Mouse (Mus musculus) forebrain, embryonic 12.5 days (tissue): ENCODE data around the gene Rc3h1. TPM values are rescaled to one million over a fixed set of nuclear protein-coding genes. Genes with fewer than 3 reads are reported as not detected.
"Not testable (repeated sequence)": the region's sequence is repeated elsewhere in the genome, so short reads cannot be mapped to it uniquely, and the experiment has no call there.

Experiments used
- ATAC-seq: fragments of 200-750 bp; cut with Nextera tagmentation; 2 replicates; pipeline ENCODE4 v1.8.0; 2017; ENCODE audit warnings: moderate TSS enrichment; ENCODE audit not compliant: low FRiP score
- H3K27ac ChIP-seq: fragments of 300-500 bp; sonication (generic); 2 replicates; pipeline ENCODE4 v1.5.1; 2016; ENCODE audit warnings: mild to moderate bottlenecking
- H3K27me3 ChIP-seq: fragments of 300-500 bp; sonication (generic); 2 replicates; pipeline ENCODE4 v1.6.1; 2016; ENCODE audit warnings: mild to moderate bottlenecking
- H3K36me3 ChIP-seq: fragments of 300-500 bp; sonication (generic); replicated peaks from 2 replicates; pipeline ENCODE4 v1.6.1; 2016; ENCODE audit warnings: mild to moderate bottlenecking
- H3K4me1 ChIP-seq: fragments of 300-500 bp; sonication (generic); 2 replicates; pipeline ENCODE4 v1.6.1; 2016
- H3K4me2 ChIP-seq: fragments of 300-500 bp; sonication (generic); 2 replicates; pipeline ENCODE4 v1.6.1; 2016; ENCODE audit warnings: mild to moderate bottlenecking, moderate library complexity
- H3K4me3 ChIP-seq: fragments of 300-500 bp; sonication (generic); replicated peaks from 2 replicates; pipeline ENCODE4 v1.5.1; 2016; ENCODE audit warnings: mild to moderate bottlenecking
- H3K9ac ChIP-seq: fragments of 300-500 bp; sonication (generic); 2 replicates; pipeline ENCODE4 v1.6.1; 2016; ENCODE audit warnings: mild to moderate bottlenecking
- H3K9me3 ChIP-seq: fragments of 300-500 bp; sonication (generic); 2 replicates; pipeline ENCODE4 v1.6.1; 2016
- WGBS: fragments of 180-500 bp; shearing (Covaris S2); methylation state at CpG from one replicate; pipeline ENCODE4 v1.1.7; 2016; 5-methylcytosine and 5-hydroxymethylcytosine counted together
- polyA plus RNA-seq: library from polyadenylated mRNA; unstranded; fragments of >200 nt; fragmentation: Nextera tagmentation; extraction: Ambion mirVana; gene quantifications from 2 replicates; pipeline ENCODE4 v1.2.1, GENCODE M21; 2016

The Rc3h1 gene
- 8.6 and 9.5 TPM in 2 replicates for polyA plus RNA-seq

DNA sequence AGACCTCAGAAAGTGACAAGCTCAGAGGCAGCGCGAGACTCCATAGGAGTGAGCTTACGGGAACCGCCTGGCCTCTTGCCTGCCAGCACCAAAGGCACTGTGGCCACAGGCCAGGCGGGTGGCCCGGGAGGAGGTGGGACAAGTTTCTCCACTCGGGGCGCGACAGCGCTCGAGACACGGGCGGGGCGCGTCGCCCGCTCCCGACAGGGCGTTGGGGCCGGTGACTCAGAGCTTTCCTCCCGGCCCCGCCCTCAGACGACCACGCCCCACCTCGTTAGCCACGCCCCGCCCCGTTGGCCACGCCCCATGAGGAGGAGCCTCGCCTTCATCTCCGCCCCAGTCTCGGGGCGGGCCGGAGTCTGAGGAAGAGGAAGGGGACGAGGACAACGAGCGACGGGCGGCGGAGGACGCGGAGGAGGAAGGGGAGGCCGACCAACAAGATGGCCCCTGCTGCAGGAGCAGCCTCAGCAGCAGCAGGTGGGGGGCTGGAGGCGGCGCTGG lies at the start of gene Rc3h1:
Rc3h1 (plus strand) TSS at position 362 of the 501 bp plus-strand sequence.
- H3K27me3 ChIP-seq, result peaks cover 6% of the 10 kb centered on the region; the same call in 1 of the 2 replicates
- under 1% methylated on average over 43 of the region's 45 CpGs for WGBS
- peak; percentile 96 for ATAC-seq

DNA sequence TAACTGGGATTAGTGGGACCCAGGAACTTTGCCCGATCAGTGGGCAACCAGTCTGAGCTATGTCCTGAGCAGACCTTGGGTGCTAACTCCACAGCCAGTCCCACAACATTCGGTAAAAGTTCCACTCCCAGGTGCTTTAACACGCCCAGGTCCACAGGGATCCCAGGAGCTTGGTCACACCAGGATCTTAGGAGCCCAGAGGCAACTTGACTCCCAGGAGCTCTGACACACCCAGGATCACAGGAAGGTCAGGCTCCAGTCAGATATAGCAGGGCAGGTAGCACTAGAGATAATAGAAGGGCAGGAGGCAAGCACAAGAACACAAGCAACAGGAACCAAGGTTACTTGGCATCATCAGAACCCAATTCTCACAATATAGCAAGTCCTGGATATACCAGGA lies 48.1 kb upstream of the Rc3h1 start:
- no peak overlapping the region for H3K4me3 ChIP-seq
- WGBS, result 88% methylated on average over 3 of the region's 3 CpGs
- no peaks in the 10 kb centered on the region for H3K4me1 ChIP-seq
- H3K9ac ChIP-seq, result no peak overlapping the region
- no peaks in the 10 kb centered on the region for H3K9me3 ChIP-seq
- no peaks in the 10 kb centered on the region for H3K27me3 ChIP-seq
- H3K27ac ChIP-seq, result no peak overlapping the region
- no peaks in the 10 kb centered on the region for H3K36me3 ChIP-seq
- no peak for ATAC-seq
- no peak overlapping the region for H3K4me2 ChIP-seq

More for the DNA sequence above, at the start of gene Rc3h1:
- peak within 1 kb of the TSS; percentile 93 for H3K27ac ChIP-seq
- peak within 1 kb of the TSS; percentile 94 for H3K9ac ChIP-seq
- H3K36me3 ChIP-seq, result no peaks in the 10 kb centered on the region
- H3K9me3 ChIP-seq, result no peaks in the 10 kb centered on the region
- H3K4me1 ChIP-seq, result peaks cover 8% of the 10 kb centered on the region
- H3K4me3 ChIP-seq, result peak within 1 kb of the TSS; percentile 99
- peak within 1 kb of the TSS; percentile 61 for H3K4me2 ChIP-seq

DNA sequence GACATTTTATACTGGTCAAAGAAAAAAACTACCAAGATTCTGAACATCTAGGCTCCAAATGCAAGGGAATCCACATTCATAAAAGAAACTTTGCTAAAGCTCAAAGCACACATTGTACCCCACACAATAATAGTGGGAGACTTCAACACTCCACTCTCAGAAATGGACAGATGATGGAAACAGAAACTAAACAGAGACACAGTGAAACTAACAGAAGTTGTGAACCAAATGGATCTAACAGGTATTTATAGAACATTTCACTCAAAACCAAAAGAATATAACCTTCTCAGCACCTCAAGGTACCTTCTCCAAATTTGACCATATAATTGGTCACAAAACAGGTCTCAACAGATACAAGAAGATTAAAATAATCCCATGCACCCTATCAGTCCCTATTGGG lies 46.3 kb upstream of the Rc3h1 start:
- H3K4me2 ChIP-seq, H3K9ac ChIP-seq, H3K36me3 ChIP-seq, H3K9me3 ChIP-seq, ATAC-seq, H3K4me3 ChIP-seq, H3K27ac ChIP-seq, H3K4me1 ChIP-seq, H3K27me3 ChIP-seq: not testable (repeated sequence)

DNA sequence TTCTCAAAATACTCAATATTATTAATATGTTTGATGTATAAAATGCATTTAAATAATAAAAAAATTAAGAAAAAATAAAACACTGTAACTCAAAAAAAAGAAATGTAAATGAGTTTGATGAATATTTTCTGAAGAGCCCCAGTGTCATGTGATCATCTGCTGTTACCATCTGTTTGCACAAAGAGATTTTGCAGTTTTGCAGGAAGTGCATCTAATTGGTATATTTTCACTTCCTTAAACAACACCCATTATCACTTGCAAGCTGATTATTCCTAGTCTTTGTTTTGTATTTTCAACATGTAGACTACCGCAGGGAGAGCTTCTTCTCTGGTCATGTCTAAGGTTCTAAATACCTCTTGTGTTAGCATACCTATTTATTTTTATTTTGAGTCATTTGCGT lies 45.1 kb upstream of the Rc3h1 start:
- no peak overlapping the region for H3K4me2 ChIP-seq
- H3K4me1 ChIP-seq, result no peaks in the 10 kb centered on the region
- no peak overlapping the region for H3K27ac ChIP-seq
- H3K27me3 ChIP-seq, result no peaks in the 10 kb centered on the region
- no peaks in the 10 kb centered on the region for H3K36me3 ChIP-seq
- no peaks in the 10 kb centered on the region for H3K9me3 ChIP-seq
- H3K4me3 ChIP-seq, result no peak overlapping the region
- H3K9ac ChIP-seq, result no peak overlapping the region
- ATAC-seq, result no peak
- 85% methylated on average over 2 of the region's 2 CpGs for WGBS

DNA sequence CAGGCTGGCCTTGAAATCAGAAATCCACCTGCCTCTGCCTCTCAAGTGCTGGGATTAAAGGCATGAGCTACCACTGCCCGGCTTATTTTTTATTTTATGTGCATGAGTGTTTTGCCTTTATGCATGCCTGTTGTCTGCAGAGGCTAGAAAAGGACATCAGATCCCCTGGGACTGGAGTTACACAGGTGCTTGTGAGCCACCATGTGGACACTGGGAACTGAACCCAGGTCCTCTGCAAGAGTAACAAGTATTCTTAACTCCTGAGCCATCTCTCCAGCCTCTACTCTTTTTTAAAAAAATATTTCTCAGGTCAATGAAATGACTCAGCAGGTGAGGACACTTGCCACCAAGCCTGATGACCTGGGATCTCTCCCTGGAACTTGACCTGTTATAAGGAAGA lies 44.6 kb upstream of the Rc3h1 start:
- no peak for ATAC-seq
- H3K27me3 ChIP-seq, result no peaks in the 10 kb centered on the region

DNA sequence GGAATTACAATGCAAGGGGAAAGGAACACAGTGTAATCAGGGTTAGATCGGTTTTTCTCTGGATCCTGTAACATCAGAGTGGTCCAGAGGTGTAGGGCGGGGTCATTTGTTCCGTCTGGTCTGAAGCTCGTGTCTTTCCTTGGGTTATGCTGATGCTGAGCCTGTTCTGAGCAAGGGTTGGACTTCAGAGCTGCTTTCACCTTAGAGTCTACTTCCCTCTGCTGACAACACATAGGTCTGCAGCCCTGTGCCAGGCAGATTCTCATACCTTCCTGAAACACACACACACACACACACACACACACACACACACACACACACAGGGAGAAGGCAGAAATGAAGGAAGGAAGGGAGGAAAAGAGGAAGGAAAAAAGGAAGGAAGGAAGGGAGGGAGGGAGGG lies 43.2 kb upstream of the Rc3h1 start:
- no peak overlapping the region for H3K4me3 ChIP-seq
- H3K4me1 ChIP-seq, result no peaks in the 10 kb centered on the region
- H3K27ac ChIP-seq, result no peak overlapping the region
- ATAC-seq, result no peak
- no peak overlapping the region for H3K9ac ChIP-seq
- H3K27me3 ChIP-seq, result no peaks in the 10 kb centered on the region
- WGBS, result 86% methylated on average over 4 of the region's 4 CpGs
- H3K4me2 ChIP-seq, result no peak overlapping the region
- H3K36me3 ChIP-seq, result no peaks in the 10 kb centered on the region
- no peaks in the 10 kb centered on the region for H3K9me3 ChIP-seq

More for the DNA sequence above, 44.6 kb upstream of the Rc3h1 start:
- H3K4me3 ChIP-seq, result no peak overlapping the region
- no peak overlapping the region for H3K4me2 ChIP-seq
- H3K9ac ChIP-seq, result no peak overlapping the region
- 86% methylated on average over 1 of the region's 1 CpGs for WGBS
- no peaks in the 10 kb centered on the region for H3K9me3 ChIP-seq
- H3K36me3 ChIP-seq, result no peaks in the 10 kb centered on the region
- no peaks in the 10 kb centered on the region for H3K4me1 ChIP-seq
- no peak overlapping the region for H3K27ac ChIP-seq

DNA sequence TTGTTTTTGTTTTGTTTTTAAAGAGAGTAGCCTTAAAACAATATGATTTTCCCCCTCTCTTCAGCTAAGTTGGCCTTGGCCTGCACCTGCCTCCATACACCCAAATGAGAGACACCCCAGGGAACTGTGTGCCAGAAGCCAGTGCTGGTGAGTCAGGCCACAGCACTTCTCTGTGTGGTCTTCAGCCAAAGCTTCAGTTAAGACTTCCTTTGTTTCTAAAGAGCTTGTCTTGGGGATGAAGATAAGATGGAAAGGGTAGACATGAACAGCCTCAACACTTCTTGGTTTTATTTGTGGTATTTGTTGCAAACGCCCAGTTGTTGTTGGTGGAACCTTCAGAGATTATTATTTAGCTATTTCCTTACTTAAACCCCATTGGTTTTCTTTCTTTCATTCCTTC lies 31.5 kb upstream of the Rc3h1 start:
- ATAC-seq, result no peak
- Histone ChIP-seq H3K36me3 (no peaks in the 10 kb centered on the region), H3K9me3 (no peaks in the 10 kb centered on the region), H3K9ac (no peak overlapping the region), H3K27me3 (no peaks in the 10 kb centered on the region), H3K4me2 (no peak overlapping the region), H3K4me3 (no peak overlapping the region), H3K4me1 (no peaks in the 10 kb centered on the region), H3K27ac (no peak overlapping the region)
- 88% methylated on average over 1 of the region's 1 CpGs for WGBS

DNA sequence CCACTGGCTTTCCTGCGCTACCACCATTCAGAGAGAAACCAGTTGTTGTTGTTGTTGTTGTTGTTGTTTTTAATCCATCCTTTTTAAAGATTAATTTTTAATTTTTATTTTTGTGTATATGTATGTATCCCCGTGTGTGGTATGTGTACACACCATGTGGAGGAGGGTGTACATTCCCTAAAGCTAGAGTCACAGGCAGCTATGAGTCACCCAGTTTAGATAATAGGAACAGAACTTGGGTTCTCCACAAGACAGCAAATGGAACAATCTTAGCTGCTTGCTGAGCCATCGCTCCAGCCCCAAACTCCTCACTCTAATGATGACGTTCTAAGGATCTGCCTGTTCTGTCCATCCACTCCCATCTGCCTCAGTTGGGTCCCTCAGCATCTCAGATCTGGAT lies 29.2 kb upstream of the Rc3h1 start:
- H3K36me3 ChIP-seq, result no peaks in the 10 kb centered on the region
- H3K27me3 ChIP-seq, result no peaks in the 10 kb centered on the region
- 98% methylated on average over 4 of the region's 4 CpGs for WGBS
- ATAC-seq, result no peak
- no peaks in the 10 kb centered on the region for H3K9me3 ChIP-seq
- H3K4me1 ChIP-seq, result no peaks in the 10 kb centered on the region
- no peak overlapping the region for H3K27ac ChIP-seq
- H3K4me3 ChIP-seq, result no peak overlapping the region
- H3K9ac ChIP-seq, result no peak overlapping the region
- no peak overlapping the region for H3K4me2 ChIP-seq

DNA sequence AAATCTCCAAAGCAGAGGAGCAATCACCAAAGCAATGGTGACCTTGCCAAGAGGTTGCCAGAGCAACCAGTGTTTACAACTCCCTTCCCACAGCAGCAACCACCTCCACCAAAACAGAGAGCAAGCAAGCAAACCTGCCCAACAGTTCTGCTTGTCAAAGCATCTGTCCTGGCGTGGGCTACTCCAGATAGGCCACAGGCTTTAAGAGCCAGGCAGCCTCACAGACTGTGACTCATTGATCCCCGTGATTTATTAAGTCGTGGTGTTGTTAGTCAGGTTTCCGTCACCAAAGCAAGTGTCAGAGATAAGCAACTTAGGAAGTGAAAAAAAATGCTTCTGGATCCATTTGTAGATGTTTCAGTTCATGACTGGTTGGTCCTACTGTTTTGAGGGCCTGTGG lies 27.7 kb upstream of the Rc3h1 start:
- H3K4me2 ChIP-seq, result no peak overlapping the region
- H3K9me3 ChIP-seq, result no peaks in the 10 kb centered on the region
- H3K27me3 ChIP-seq, result no peaks in the 10 kb centered on the region
- H3K9ac ChIP-seq, result no peak overlapping the region
- H3K4me1 ChIP-seq, result no peaks in the 10 kb centered on the region
- H3K36me3 ChIP-seq, result no peaks in the 10 kb centered on the region
- 89% methylated on average over 4 of the region's 4 CpGs for WGBS
- H3K4me3 ChIP-seq, result no peak overlapping the region
- no peak overlapping the region for H3K27ac ChIP-seq
- ATAC-seq, result no peak

DNA sequence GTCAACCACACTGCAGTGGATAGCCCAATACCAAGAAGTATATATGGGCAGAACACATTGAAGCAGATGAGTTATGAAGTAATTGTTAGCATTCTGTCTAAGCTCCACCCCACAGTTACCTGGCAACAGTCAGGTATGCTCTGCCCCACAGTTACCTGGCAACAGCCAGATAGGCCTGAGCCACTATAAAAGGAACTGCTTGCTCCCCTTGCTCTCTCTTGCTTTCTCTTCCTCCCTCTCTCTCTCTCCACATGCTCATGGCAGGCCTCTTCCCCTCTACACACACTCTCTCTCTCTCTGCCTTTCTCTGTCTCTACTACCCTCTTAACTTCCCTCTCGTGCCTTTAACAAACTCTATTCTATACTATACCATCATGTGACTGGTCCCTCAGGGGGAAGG lies 24.8 kb upstream of the Rc3h1 start:
- not testable (repeated sequence) for H3K9me3 ChIP-seq, H3K9ac ChIP-seq, H3K27ac ChIP-seq, H3K36me3 ChIP-seq, H3K4me3 ChIP-seq, H3K4me2 ChIP-seq, H3K4me1 ChIP-seq, ATAC-seq, H3K27me3 ChIP-seq
- WGBS, result 95% methylated on average over 1 of the region's 1 CpGs

DNA sequence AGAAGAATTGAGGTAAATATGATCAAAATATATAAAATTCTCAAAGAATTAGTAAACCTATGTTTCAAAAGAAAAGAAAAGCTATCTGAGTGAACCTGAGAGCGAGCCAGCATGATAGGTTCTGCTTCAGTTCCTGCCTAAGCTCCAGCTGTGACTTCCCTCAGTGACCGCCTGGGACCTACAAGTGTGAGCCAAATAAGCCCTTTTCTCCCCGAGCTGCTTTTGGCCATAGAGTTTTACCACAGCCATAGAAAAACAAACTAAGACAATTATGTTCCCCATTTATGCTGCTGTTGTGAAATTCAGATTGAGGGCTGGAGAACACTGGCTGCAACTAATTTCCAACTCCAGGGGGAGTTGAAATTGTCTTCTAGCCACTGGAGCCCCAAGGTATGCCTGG lies 24.2 kb upstream of the Rc3h1 start:
- H3K27ac ChIP-seq, result no peak overlapping the region
- H3K4me1 ChIP-seq, result no peaks in the 10 kb centered on the region
- WGBS, result 64% methylated on average over 3 of the region's 3 CpGs
- ATAC-seq, result no peak
- no peaks in the 10 kb centered on the region for H3K36me3 ChIP-seq
- no peak overlapping the region for H3K4me3 ChIP-seq
- no peaks in the 10 kb centered on the region for H3K9me3 ChIP-seq
- no peak overlapping the region for H3K4me2 ChIP-seq
- H3K27me3 ChIP-seq, result no peaks in the 10 kb centered on the region
- H3K9ac ChIP-seq, result no peak overlapping the region

DNA sequence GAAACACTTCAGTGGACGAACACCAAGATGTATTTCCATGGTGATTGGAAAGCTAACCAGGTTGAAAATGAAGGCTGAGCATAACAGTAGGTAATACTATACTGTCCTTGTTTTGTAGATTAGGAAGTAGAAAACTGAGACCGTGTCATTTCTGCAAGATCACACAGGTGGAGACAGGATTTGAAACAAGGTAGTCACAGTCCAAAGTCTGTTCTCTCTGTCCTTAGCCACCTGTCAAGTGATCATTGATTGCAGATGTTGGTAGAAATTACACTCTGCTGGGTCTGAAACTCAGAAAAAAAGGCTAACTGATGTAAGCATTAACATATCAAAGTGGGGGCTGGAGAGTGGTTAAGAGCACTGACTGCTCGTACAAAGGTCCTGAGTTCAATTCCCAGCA lies 21.9 kb upstream of the Rc3h1 start:
- H3K4me1 ChIP-seq, result no peaks in the 10 kb centered on the region
- 86% methylated on average over 3 of the region's 3 CpGs for WGBS
- ATAC-seq, result no peak
- H3K9ac ChIP-seq, result no peak overlapping the region
- no peaks in the 10 kb centered on the region for H3K9me3 ChIP-seq
- no peak overlapping the region for H3K27ac ChIP-seq
- H3K36me3 ChIP-seq, result no peaks in the 10 kb centered on the region
- H3K4me2 ChIP-seq, result no peak overlapping the region
- H3K27me3 ChIP-seq, result no peaks in the 10 kb centered on the region
- no peak overlapping the region for H3K4me3 ChIP-seq

DNA sequence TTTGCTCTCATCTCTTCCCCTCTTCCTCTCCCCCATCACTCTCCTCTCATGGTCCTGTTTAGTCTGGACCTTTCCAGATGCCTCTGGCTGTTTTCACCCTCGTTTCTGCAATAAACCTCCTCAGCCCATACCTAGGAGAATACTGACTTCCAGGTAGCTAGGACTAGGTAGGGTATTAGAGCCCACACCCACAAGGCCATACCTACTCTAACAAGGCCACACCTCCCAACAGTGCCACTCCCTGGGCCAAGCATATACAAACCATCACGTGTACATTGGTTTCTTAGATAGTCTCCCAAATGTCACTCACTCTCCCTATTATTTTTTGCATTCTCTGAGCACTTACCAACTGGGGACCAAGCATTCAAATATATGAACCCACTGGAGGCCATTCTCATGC lies 21.2 kb upstream of the Rc3h1 start:
- no peak for ATAC-seq
- WGBS, result 70% methylated on average over 2 of the region's 2 CpGs
- Histone ChIP-seq H3K27ac (no peak overlapping the region), H3K36me3 (no peaks in the 10 kb centered on the region), H3K27me3 (no peaks in the 10 kb centered on the region), H3K4me2 (no peak overlapping the region), H3K9me3 (no peaks in the 10 kb centered on the region), H3K9ac (no peak overlapping the region), H3K4me3 (no peak overlapping the region), H3K4me1 (no peaks in the 10 kb centered on the region)
